Mouse (Mus musculus) stomach, embryonic 16.5 days (tissue): ENCODE results near the gene Ccdc126. TPM values are rescaled to one million over a fixed set of nuclear protein-coding genes. Genes with fewer than 3 reads are reported as not detected.

Experiments used
- ATAC-seq: fragments of 200-750 bp; cut with Nextera tagmentation; 2 replicates; pipeline ENCODE4 v1.8.0; 2017; ENCODE audit warnings: moderate number of reproducible peaks, moderate TSS enrichment; ENCODE audit not compliant: insufficient read depth, low FRiP score
- H3K27ac ChIP-seq: fragments of 300-500 bp; sonication (generic); 2 replicates; pipeline ENCODE4 v1.5.1; 2014; ENCODE audit warnings: low read length
- H3K27me3 ChIP-seq: fragments of 300-500 bp; sonication (generic); 2 replicates; pipeline ENCODE4 v1.6.1; 2014; ENCODE audit warnings: low read length, control low read depth, mixed read lengths; ENCODE audit not compliant: control insufficient read depth, insufficient read depth
- H3K36me3 ChIP-seq: fragments of 300-500 bp; sonication (generic); 2 replicates; pipeline ENCODE4 v1.6.1; 2014; ENCODE audit warnings: low read length; ENCODE audit not compliant: control insufficient read depth, insufficient read depth
- H3K4me1 ChIP-seq: fragments of 300-500 bp; sonication (generic); 2 replicates; pipeline ENCODE4 v1.6.1; 2014; ENCODE audit warnings: low read length, control low read depth, mixed read lengths; ENCODE audit not compliant: control insufficient read depth, insufficient read depth
- H3K4me2 ChIP-seq: fragments of 300-500 bp; sonication (generic); 2 replicates; pipeline ENCODE4 v1.6.1; 2014; ENCODE audit warnings: low read depth, low read length, mixed read lengths
- H3K4me3 ChIP-seq: fragments of 300-500 bp; sonication (generic); replicated peaks from 2 replicates; pipeline ENCODE4 v1.5.1; 2014; ENCODE audit warnings: mild to moderate bottlenecking, low read length
- H3K9ac ChIP-seq: fragments of 300-500 bp; sonication (generic); 2 replicates; pipeline ENCODE4 v1.6.1; 2014; ENCODE audit warnings: low read length
- H3K9me3 ChIP-seq: fragments of 300-500 bp; sonication (generic); replicated peaks from 2 replicates; pipeline ENCODE4 v1.6.1; 2016; ENCODE audit warnings: low read length, control low read depth; ENCODE audit not compliant: control insufficient read depth
- WGBS: fragments of 180-500 bp; shearing (Covaris S2); extraction: QIAGEN DNeasy Blood & Tissue Kit; methylation state at CpG from one replicate; pipeline ENCODE4 v1.1.7; 2014; 5-methylcytosine and 5-hydroxymethylcytosine counted together
- polyA plus RNA-seq: library from polyadenylated mRNA; unstranded; fragments of >200 nt; fragmentation: Nextera tagmentation; extraction: Ambion mirVana; gene quantifications from 2 replicates; pipeline ENCODE4 v1.2.1, GENCODE M21; 2015

Ccdc126 gene
- polyA plus RNA-seq: 13.3 and 13.6 TPM in 2 replicates

DNA sequence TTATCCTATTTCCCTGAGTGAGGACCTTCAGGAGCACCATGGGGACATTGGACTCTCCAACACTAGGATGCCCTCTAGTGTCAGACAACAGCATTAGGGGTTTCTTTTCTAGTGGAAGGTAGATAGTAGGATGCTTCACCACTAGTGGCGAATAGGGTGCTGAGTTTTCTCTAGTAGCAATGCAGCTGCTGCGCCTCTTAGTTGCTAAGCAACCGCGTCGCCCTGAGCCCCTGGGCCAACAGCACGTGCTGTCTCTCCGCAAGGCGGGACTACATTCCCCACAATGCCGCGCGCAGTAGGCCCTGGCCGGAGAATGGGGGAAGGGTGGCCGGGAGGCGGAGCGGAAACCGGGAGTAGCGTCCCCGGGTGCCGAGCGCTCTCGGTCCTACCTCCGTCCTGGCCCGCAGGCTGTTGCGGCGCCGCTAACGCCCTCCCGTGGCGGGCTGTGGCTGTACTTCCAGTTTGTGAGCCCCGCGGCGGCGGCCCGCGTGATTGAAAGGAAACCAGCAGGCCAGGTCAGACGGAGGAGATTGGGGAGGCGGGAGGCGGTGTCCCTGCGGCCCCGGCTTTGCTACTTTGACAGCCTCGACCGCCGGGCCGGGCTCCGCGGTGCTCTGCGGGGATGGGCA, at the start of gene Ccdc126:
Gene Ccdc126 (plus strand): TSS at position 309 of the 629 bp plus-strand sequence.
- under 1% methylated on average over 46 of the region's 47 CpGs for WGBS
- H3K9me3 ChIP-seq: no peaks in the 10 kb centered on the region
- H3K27me3 ChIP-seq: no peaks in the 10 kb centered on the region
- H3K4me2 ChIP-seq: peak within 1 kb of the TSS; percentile 51
- peak within 1 kb of the TSS; percentile 64 for H3K4me3 ChIP-seq
- peak within 1 kb of the TSS; percentile 73 for H3K27ac ChIP-seq
- peaks cover 18% of the 10 kb centered on the region for H3K4me1 ChIP-seq
- H3K36me3 ChIP-seq: no peaks in the 10 kb centered on the region
- peak; percentile 99 for ATAC-seq
- peak within 1 kb of the TSS; percentile 74 for H3K9ac ChIP-seq

DNA sequence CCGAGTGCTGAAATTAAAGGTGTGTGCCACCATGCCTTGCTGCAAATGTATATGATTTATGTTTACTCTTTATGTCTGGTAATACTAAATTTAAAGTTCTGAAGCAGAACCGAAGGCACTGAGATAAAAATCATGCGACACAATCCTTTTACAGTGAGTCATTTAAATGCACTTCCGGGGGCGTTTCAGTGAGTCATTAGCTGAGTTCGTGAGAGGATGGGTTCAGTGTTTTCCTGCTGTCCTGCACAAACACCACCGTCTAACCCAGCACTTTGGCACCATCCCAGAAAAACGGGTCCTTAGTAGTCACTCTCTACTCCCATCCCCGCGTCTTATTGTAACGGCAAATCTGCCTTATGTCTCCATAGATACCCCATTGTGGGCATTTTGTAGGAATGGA, 49.2 kb upstream of the Ccdc126 start:
- no peaks in the 10 kb centered on the region for H3K27me3 ChIP-seq
- no peaks in the 10 kb centered on the region for H3K36me3 ChIP-seq
- H3K4me1 ChIP-seq: no peaks in the 10 kb centered on the region
- no peak overlapping the region for H3K4me2 ChIP-seq
- no peak overlapping the region for H3K27ac ChIP-seq
- no peak for ATAC-seq
- no peaks in the 10 kb centered on the region for H3K9me3 ChIP-seq
- WGBS: 53% methylated on average over 11 of the region's 11 CpGs
- no peak overlapping the region for H3K9ac ChIP-seq
- H3K4me3 ChIP-seq: no peak overlapping the region

GRCm38 (mm10) chr6:49271815-49272214, 47.3 kb upstream of the Ccdc126 start:
- Histone ChIP-seq H3K27me3 (no peaks in the 10 kb centered on the region), H3K9me3 (no peaks in the 10 kb centered on the region), H3K4me3 (no peak overlapping the region), H3K36me3 (no peaks in the 10 kb centered on the region), H3K9ac (no peak overlapping the region), H3K4me1 (no peaks in the 10 kb centered on the region), H3K27ac (no peak overlapping the region), H3K4me2 (no peak overlapping the region)
- ATAC-seq: no peak
- 74% methylated on average over 6 of the region's 6 CpGs for whole genome bisulfite sequencing

DNA sequence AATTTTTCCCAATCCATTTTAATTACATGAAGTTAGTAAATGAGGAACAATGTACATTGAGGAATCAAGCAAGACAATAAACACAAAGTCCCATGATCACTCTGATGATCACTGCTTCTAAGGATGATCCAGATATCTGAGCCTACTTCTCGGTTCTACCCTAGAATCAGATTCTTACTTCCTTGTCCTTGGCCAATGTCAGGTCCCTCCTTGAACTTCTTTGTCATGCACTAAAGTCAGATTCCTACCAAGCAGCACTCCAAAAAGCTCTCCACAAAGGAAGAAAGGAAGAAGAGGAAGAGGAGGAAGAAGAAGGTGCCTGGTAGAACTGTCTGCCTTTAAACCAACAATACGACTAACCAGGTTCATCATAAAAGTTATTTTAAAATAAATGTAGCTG, 46.2 kb upstream of the Ccdc126 start:
- WGBS: 84% methylated on average over 2 of the region's 2 CpGs
- Histone ChIP-seq H3K27ac (no peak overlapping the region), H3K4me1 (no peaks in the 10 kb centered on the region), H3K36me3 (no peaks in the 10 kb centered on the region), H3K9me3 (no peaks in the 10 kb centered on the region), H3K9ac (no peak overlapping the region), H3K4me2 (no peak overlapping the region), H3K27me3 (no peaks in the 10 kb centered on the region), H3K4me3 (no peak overlapping the region)
- no peak for ATAC-seq

- Histone ChIP-seq H3K27me3 (no peaks in the 10 kb centered on the region), H3K4me2 (no peak overlapping the region), H3K9me3 (no peaks in the 10 kb centered on the region), H3K4me3 (no peak overlapping the region), H3K27ac (no peak overlapping the region), H3K36me3 (no peaks in the 10 kb centered on the region), H3K9ac (no peak overlapping the region), H3K4me1 (no peaks in the 10 kb centered on the region)
- no peak for ATAC-seq
- WGBS: 34% methylated on average over 4 of the region's 4 CpGs
Observed at GRCm38 (mm10) chr6:49273934-49274333, 45.1 kb upstream of the Ccdc126 start.

DNA sequence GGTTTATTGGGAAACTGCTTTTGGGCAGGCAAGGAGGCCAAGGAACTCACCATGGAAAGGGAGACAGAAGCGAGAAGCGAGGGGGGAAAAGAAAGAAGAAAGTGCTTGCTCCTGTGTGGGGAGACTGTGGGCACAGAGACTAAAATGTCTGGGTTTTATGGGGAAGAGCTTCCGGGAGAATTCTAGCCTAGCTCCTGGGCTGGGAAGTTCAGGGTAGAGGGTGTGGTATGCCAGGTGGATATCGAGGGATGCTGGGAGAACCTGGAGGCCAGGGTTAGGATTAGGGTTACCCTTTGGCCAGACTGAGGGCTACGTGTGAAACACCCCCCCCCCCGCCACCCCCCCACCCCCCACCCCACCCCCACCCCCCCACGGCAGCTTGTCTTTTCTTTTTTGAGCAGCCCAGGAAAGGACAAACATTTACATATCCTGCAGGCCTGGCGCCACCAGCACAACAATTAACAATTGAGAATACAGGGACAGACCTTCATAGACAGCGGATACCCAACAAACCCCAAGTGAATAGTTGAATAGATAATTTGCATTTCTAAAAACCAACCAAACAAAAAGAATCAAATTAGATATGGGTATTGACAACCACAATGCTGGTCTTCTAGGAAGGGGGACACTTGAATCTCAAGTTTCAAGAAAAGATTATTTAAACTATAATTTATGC, 44.5 kb upstream of the Ccdc126 start:
- H3K27me3 ChIP-seq: no peaks in the 10 kb centered on the region
- no peaks in the 10 kb centered on the region for H3K36me3 ChIP-seq
- WGBS: 59% methylated on average over 9 of the region's 9 CpGs
- H3K9ac ChIP-seq: no peak overlapping the region
- no peaks in the 10 kb centered on the region for H3K4me1 ChIP-seq
- H3K4me2 ChIP-seq: no peak overlapping the region
- ATAC-seq: no peak
- H3K9me3 ChIP-seq: no peaks in the 10 kb centered on the region
- no peak overlapping the region for H3K27ac ChIP-seq
- H3K4me3 ChIP-seq: no peak overlapping the region

DNA sequence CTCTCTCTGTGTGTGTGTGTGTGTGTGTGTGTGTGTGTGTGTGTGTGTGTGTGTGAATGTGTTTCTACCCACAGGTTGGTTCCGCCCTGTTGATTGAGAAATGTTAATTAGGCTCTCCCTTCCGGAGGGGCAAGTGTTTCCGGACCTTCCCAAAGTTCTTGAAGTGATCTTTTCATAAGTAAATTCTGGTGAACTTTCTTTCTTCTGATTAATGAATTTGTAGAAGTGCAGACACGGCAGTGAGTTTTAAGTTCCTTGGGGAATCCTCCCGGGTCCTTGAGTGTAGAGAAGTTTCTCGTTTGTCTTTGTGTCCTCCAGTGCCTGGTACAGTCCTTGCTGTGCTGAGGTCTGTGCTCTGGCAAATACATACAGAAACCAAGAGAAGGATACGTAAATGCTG, 43.8 kb upstream of the Ccdc126 start:
- no peaks in the 10 kb centered on the region for H3K4me1 ChIP-seq

GRCm38 (mm10) chr6:49280942-49281341, 38.1 kb upstream of the Ccdc126 start:
- Histone ChIP-seq H3K27me3 (no peaks in the 10 kb centered on the region), H3K9me3 (no peaks in the 10 kb centered on the region), H3K4me2 (no peak overlapping the region), H3K36me3 (no peaks in the 10 kb centered on the region), H3K27ac (no peak overlapping the region), H3K9ac (no peak overlapping the region), H3K4me3 (no peak overlapping the region), H3K4me1 (no peaks in the 10 kb centered on the region)
- 33% methylated on average over 1 of the region's 1 CpGs for WGBS
- ATAC-seq: no peak

More for the DNA sequence above, 43.8 kb upstream of the Ccdc126 start:
- no peak for ATAC-seq
- no peaks in the 10 kb centered on the region for H3K36me3 ChIP-seq
- no peak overlapping the region for H3K4me2 ChIP-seq
- no peaks in the 10 kb centered on the region for H3K9me3 ChIP-seq
- H3K27ac ChIP-seq: no peak overlapping the region
- no peaks in the 10 kb centered on the region for H3K27me3 ChIP-seq
- H3K4me3 ChIP-seq: no peak overlapping the region
- 82% methylated on average over 7 of the region's 7 CpGs for WGBS
- no peak overlapping the region for H3K9ac ChIP-seq

- no peaks in the 10 kb centered on the region for H3K36me3 ChIP-seq
- 84% methylated on average over 1 of the region's 1 CpGs for WGBS
- H3K27me3 ChIP-seq: no peaks in the 10 kb centered on the region
- H3K4me2 ChIP-seq: no peak overlapping the region
- no peak overlapping the region for H3K27ac ChIP-seq
- no peaks in the 10 kb centered on the region for H3K4me1 ChIP-seq
- H3K4me3 ChIP-seq: no peak overlapping the region
- no peak overlapping the region for H3K9ac ChIP-seq
- no peak for ATAC-seq
- no peaks in the 10 kb centered on the region for H3K9me3 ChIP-seq
Observed at GRCm38 (mm10) chr6:49282122-49282521, 37.0 kb upstream of the Ccdc126 start.
